Mouse (Mus musculus): ENCODE measurements at regions not wholly inside any gene's neighbourhood (a gene's known extent, or its start where the extent isn't known, plus 50 kb on each side); places are given as distances from the start of the nearest gene placed in this dataset.

DNA sequence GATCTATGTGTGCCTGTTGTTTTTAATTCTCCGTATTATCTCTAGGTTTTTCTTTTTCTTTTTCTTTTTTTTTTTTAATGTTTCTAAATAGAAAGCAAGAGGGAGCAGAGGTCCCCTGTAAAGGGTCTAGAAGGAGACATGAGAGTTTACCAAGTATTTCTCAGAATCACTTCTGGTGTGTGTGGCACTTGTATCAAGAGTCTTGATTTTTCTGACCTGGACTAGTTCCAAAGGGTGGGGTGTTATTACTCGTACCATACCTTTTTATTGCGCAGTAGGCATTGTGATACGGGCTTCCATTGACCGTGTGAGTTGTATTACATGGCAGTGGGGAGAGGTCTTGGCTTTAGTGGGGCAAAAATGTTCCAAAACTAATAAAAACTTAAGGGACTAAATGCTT, 63.2 kb upstream of the Bmp6 start:
- TF ChIP-seq ZNF384 (IDR thresholded peaks at IDR 0.05; ENCODE audit: low read depth, low read length) (no peak), MAFK (IDR thresholded peaks at IDR 0.05; ENCODE audit: insufficient read depth, low read depth, low read length) (no peak), HCFC1 (IDR thresholded peaks at IDR 0.05; ENCODE audit: borderline replicate concordance, insufficient read depth, low read length) (no peak), CHD2 (IDR thresholded peaks at IDR 0.05; ENCODE audit: low read depth, low read length) (no peak), ZC3H11A (IDR thresholded peaks at IDR 0.05; ENCODE audit: borderline replicate concordance, low read depth, low read length) (no peak)
